Mouse (Mus musculus): ENCODE results near the gene Lhfpl5. TPM values are rescaled to one million over a fixed set of nuclear protein-coding genes. Genes with fewer than 3 reads are reported as not detected.

Lhfpl5 gene
- polyA plus RNA-seq, 1 experiment from 2014 or later, result 0.45 TPM

GRCm38 (mm10) chr17:28626937-28627336, 51.5 kb downstream of the Lhfpl5 start:
- 0 out of 4 replicates have a peak, but pooled peaks cover 2% of the 10 kb centered on the region in 2 experiments for H3K4me1 ChIP-seq (ENCODE audit: control insufficient read depth in 2 of 2, insufficient read depth in 2 of 2, low read length in 2 of 2)
- no peaks in the 10 kb centered on the region for H3K27me3 ChIP-seq (ENCODE audit: control insufficient read depth, insufficient read depth, low read length)
- H3K27ac ChIP-seq (replicated peaks in 1 of 2; ENCODE audit: control insufficient read depth in 1 of 2, insufficient read depth in 1 of 2, low read depth in 2 of 2, low read length in 2 of 2), result no peak overlapping the region
- no peaks in the 10 kb centered on the region for H3K36me3 ChIP-seq (ENCODE audit: control insufficient read depth, insufficient read depth, low read length)
- H3K9ac ChIP-seq (ENCODE audit: low read length), result no peak overlapping the region
- no peak overlapping the region for H3K4me2 ChIP-seq (ENCODE audit: low read length)
- H3K4me3 ChIP-seq (ENCODE audit: control insufficient read depth in 1 of 2, insufficient read depth in 1 of 2, low read depth in 1 of 2, low read length in 2 of 2), result no peak overlapping the region
- no peaks in the 10 kb centered on the region for H3K9me3 ChIP-seq (ENCODE audit: control insufficient read depth, low read length)
- no peak for ATAC-seq (ENCODE audit: insufficient number of reproducible peaks, insufficient read depth, low FRiP score, low read depth)
- WGBS, result 72% methylated on average over 2 of the region's 2 CpGs

DNA sequence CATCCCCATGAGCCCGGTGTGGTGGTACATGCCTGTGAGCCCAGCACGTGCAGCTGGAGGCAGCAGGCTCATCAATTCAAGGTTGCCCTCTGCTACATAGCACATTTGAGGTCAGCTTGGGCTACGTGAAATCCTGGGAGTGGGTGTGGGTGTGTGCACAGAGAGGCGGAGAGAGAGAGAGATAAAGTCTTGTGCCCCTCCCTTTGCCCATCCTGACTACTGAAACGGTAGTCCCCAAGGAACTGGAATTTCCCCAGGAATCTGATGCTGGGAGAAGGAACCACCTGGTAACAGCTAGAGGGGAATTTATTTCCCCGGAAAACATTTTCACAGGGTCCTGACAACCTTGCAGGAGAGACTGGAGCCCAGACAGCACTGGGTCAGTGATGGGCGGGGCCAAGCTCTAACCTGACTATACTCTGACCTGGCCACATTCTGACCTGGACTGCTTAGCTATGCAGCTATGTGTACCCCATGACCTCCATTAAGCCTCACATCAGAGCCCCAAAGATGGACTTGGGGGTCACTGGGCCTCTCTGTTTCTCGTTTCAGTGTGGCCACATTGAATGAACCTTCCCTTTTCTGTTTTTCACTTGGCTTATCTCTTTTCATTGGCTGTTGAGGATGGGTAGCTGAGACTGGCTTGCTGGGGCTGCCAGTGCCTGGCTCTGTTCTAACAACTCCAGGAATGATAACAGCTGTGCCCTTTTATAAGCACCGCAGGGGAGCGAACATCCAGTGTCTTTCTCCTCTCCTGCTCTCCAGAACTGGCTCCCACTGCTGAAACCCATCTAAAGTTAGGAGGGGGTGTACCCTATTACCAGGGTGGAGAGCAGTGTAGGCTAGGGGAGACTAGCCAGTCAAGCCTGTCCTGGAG, 53.0 kb downstream of the Lhfpl5 start:
- Histone ChIP-seq H3K4me2 (ENCODE audit: low read length) (no peak overlapping the region), H3K4me3 (ENCODE audit: control insufficient read depth in 1 of 2, insufficient read depth in 1 of 2, low read depth in 1 of 2, low read length in 2 of 2) (no peak overlapping the region), H3K27me3 (ENCODE audit: control insufficient read depth, insufficient read depth, low read length) (no peaks in the 10 kb centered on the region), H3K36me3 (ENCODE audit: control insufficient read depth, insufficient read depth, low read length) (no peaks in the 10 kb centered on the region), H3K27ac (replicated peaks in 1 of 2; ENCODE audit: control insufficient read depth in 1 of 2, insufficient read depth in 1 of 2, low read depth in 2 of 2, low read length in 2 of 2) (no peak overlapping the region), H3K9ac (ENCODE audit: low read length) (no peak overlapping the region), H3K4me1 (ENCODE audit: control insufficient read depth in 2 of 2, insufficient read depth in 2 of 2, low read length in 2 of 2) (no peaks in the 10 kb centered on the region), H3K9me3 (ENCODE audit: control insufficient read depth, low read length) (no peaks in the 10 kb centered on the region)
- ATAC-seq (ENCODE audit: insufficient number of reproducible peaks, insufficient read depth, low FRiP score, low read depth), result no peak
- WGBS, result 37% methylated on average over 10 of the region's 10 CpGs

- no peak for ATAC-seq (ENCODE audit: insufficient number of reproducible peaks, insufficient read depth, low FRiP score, low read depth)
- Histone ChIP-seq H3K4me1 (ENCODE audit: control insufficient read depth in 2 of 2, insufficient read depth in 2 of 2, low read length in 2 of 2) (no peaks in the 10 kb centered on the region), H3K27me3 (ENCODE audit: control insufficient read depth, insufficient read depth, low read length) (no peaks in the 10 kb centered on the region), H3K4me3 (ENCODE audit: control insufficient read depth in 1 of 2, insufficient read depth in 1 of 2, low read depth in 1 of 2, low read length in 2 of 2) (no peak overlapping the region), H3K9ac (ENCODE audit: low read length) (no peak overlapping the region), H3K9me3 (ENCODE audit: control insufficient read depth, low read length) (no peaks in the 10 kb centered on the region), H3K4me2 (ENCODE audit: low read length) (no peak overlapping the region), H3K36me3 (ENCODE audit: control insufficient read depth, insufficient read depth, low read length) (no peaks in the 10 kb centered on the region), H3K27ac (replicated peaks in 1 of 2; ENCODE audit: control insufficient read depth in 1 of 2, insufficient read depth in 1 of 2, low read depth in 2 of 2, low read length in 2 of 2) (no peak overlapping the region)
- 40% methylated on average over 3 of the region's 3 CpGs for WGBS
Measured at GRCm38 (mm10) chr17:28629125-28629524, 53.7 kb downstream of the Lhfpl5 start.

Small RNAs within 50 kb of the gene (microRNA-seq; reads per million reads assigned to microRNA genes)
- gene Gm25195, result not detected
- not detected for gene Mir6969

Other genes with a start within 250 kb of the Lhfpl5 start
- 440 and 513 TPM in 2 replicates for gene Rpl10a, start 247.2 kb upstream of the Lhfpl5 start, polyA plus RNA-seq (2014; fragmentation: Nextera tagmentation; extraction: Ambion mirVana)
- gene Tead3, start 224.8 kb upstream of the Lhfpl5 start, polyA plus RNA-seq (2014; fragmentation: Nextera tagmentation; extraction: Ambion mirVana), result 5.4 and 7.2 TPM in 2 replicates
- 3.3 and 3.4 TPM in 2 replicates for gene Tulp1, start 210.4 kb upstream of the Lhfpl5 start, polyA plus RNA-seq (2014; fragmentation: Nextera tagmentation; extraction: Ambion mirVana)
- 4.3 and 5.0 TPM in 2 replicates for gene Fkbp5, start 58.1 kb upstream of the Lhfpl5 start, polyA plus RNA-seq (2014; fragmentation: Nextera tagmentation; extraction: Ambion mirVana)
- gene Armc12, start 44.8 kb upstream of the Lhfpl5 start, polyA plus RNA-seq (2014; fragmentation: Nextera tagmentation; extraction: Ambion mirVana), result not detected in 2 replicates
- gene Clpsl2, start 26.2 kb upstream of the Lhfpl5 start, polyA plus RNA-seq (2014; fragmentation: Nextera tagmentation; extraction: Ambion mirVana), result not detected in 2 replicates
- 0.47 TPM in 1 of 2 replicates, not detected in the other for gene Clps, start 14.9 kb upstream of the Lhfpl5 start, polyA plus RNA-seq (2014; fragmentation: Nextera tagmentation; extraction: Ambion mirVana)
- gene Srpk1, start 47.1 kb downstream of the Lhfpl5 start, polyA plus RNA-seq (2014; fragmentation: Nextera tagmentation; extraction: Ambion mirVana), result 60.6 and 61.1 TPM in 2 replicates
- 0.34 and 0.51 TPM in 2 replicates for gene Slc26a8, start 114.6 kb downstream of the Lhfpl5 start, polyA plus RNA-seq (2014; fragmentation: Nextera tagmentation; extraction: Ambion mirVana)
- gene Mapk14, start 115.7 kb downstream of the Lhfpl5 start, polyA plus RNA-seq (2014; fragmentation: Nextera tagmentation; extraction: Ambion mirVana), result 37.6 and 38.3 TPM in 2 replicates
- gene AC170998.1, start 150.4 kb downstream of the Lhfpl5 start, polyA plus RNA-seq (2014; fragmentation: Nextera tagmentation; extraction: Ambion mirVana), result 2.2 and 2.5 TPM in 2 replicates
- 1.7 and 2.5 TPM in 2 replicates for gene Mapk13, start 193.7 kb downstream of the Lhfpl5 start, polyA plus RNA-seq (2014; fragmentation: Nextera tagmentation; extraction: Ambion mirVana)
- 6.0 and 6.4 TPM in 2 replicates for gene Brpf3, start 225.4 kb downstream of the Lhfpl5 start, polyA plus RNA-seq (2014; fragmentation: Nextera tagmentation; extraction: Ambion mirVana)